In genomic region chr7:30358378-30359186, GRCm38 (mm10) we compare ENCODE assay signal across 15 mouse cellular contexts. TPM values are rescaled to one million over a fixed set of nuclear protein-coding genes. Genes with fewer than 3 reads are reported as not detected.
DNase-seq lines count a peak whose midpoint lies in the region; ATAC-seq and TF ChIP-seq lines count a peak whose summit lies in the region.
"Had no signal": no experiment of that assay in that cellular context is flagged by ENCODE, and none has a peak within 500 bp of the region (broad histone marks: within the 10 kb centered on the region; RNA-seq: fewer than 3 reads in every experiment).

No protein-coding gene starts in this region.

- H3K9me3 ChIP-seq in hindbrain, embryonic 14.5 days (ENCODE audit: control insufficient read depth, low read length), result no peaks in the 10 kb centered on the region
- no peaks in the 10 kb centered on the region for H3K9me3 ChIP-seq in hindbrain, postnatal 0 days (ENCODE audit: low read length)
- H3K9me3 ChIP-seq in intestine, embryonic 14.5 days (ENCODE audit: control insufficient read depth, low read length), result no peaks in the 10 kb centered on the region
- no peaks in the 10 kb centered on the region for H3K9me3 ChIP-seq in kidney, postnatal 0 days (replicated peaks; ENCODE audit: low read length)
- no peaks in the 10 kb centered on the region for H3K9me3 ChIP-seq in neural tube, embryonic 13.5 days
- H3K9me3 ChIP-seq: forebrain, embryonic 12.5 days; lung, embryonic 15.5 days had no signal

- no peak for TF ChIP-seq CTCF in hindbrain, postnatal 0 days (IDR thresholded peaks at IDR 0.05; ENCODE audit: low read depth)
- TF ChIP-seq CTCF in kidney, postnatal 0 days (IDR thresholded peaks at IDR 0.05; ENCODE audit: low read depth), result no peak

- H3K36me3 ChIP-seq in hindbrain, embryonic 14.5 days (replicated peaks; ENCODE audit: control insufficient read depth, insufficient read depth), result peaks cover 50% of the 10 kb centered on the region
- no peaks in the 10 kb centered on the region for H3K36me3 ChIP-seq in hindbrain, postnatal 0 days (ENCODE audit: insufficient read depth, low read length)
- peaks cover 16% of the 10 kb centered on the region; the same call in 1 of the 2 replicates for H3K36me3 ChIP-seq in intestine, embryonic 14.5 days (ENCODE audit: control insufficient read depth, insufficient read depth, low read length)
- 0 out of 2 replicates have a peak, but pooled peaks cover 8% of the 10 kb centered on the region for H3K36me3 ChIP-seq in kidney, postnatal 0 days (ENCODE audit: insufficient read depth, low read length)
- peaks cover 54% of the 10 kb centered on the region for H3K36me3 ChIP-seq in neural tube, embryonic 13.5 days
- H3K36me3 ChIP-seq: lung, embryonic 15.5 days had no signal

- DNase-seq in hindbrain, embryonic 14.5 days (ENCODE audit: low spot score), result no peak
- DNase-seq in hindbrain, postnatal 0 days (ENCODE audit: low spot score), result no peak
- no peak for DNase-seq in intestine, embryonic 14.5 days (ENCODE audit: low spot score)
- DNase-seq in kidney, postnatal 0 days (ENCODE audit: low spot score), result peak; percentile 46
- DNase-seq in embryo, embryonic 10 days (ENCODE audit: low spot score), result no peak
- DNase-seq in layer of hippocampus, postnatal 10 days (ENCODE audit: low spot score in 2 of 2), result no peak
- DNase-seq: adrenal gland, postnatal 10 days; gastrocnemius, postnatal 14 days; right cerebral cortex, postnatal 25 days had no signal

- H3K27ac ChIP-seq in hindbrain, embryonic 14.5 days, result no peak overlapping the region
- no peak overlapping the region for H3K27ac ChIP-seq in hindbrain, postnatal 0 days
- H3K27ac ChIP-seq in intestine, embryonic 14.5 days (ENCODE audit: low read depth), result peak overlapping the region; percentile 57; the same call in 1 of the 2 replicates
- peak overlapping the region; percentile 92 for H3K27ac ChIP-seq in kidney, postnatal 0 days
- no peak overlapping the region for H3K27ac ChIP-seq in neural tube, embryonic 13.5 days (replicated peaks)
- H3K27ac ChIP-seq: forebrain, embryonic 12.5 days; lung, embryonic 15.5 days had no signal

- peaks cover 45% of the 10 kb centered on the region for H3K4me1 ChIP-seq in hindbrain, embryonic 14.5 days (replicated peaks; ENCODE audit: control insufficient read depth, insufficient read depth, low read length)
- peaks cover 25% of the 10 kb centered on the region for H3K4me1 ChIP-seq in hindbrain, postnatal 0 days (ENCODE audit: insufficient read depth, low read length)
- peaks cover 17% of the 10 kb centered on the region for H3K4me1 ChIP-seq in intestine, embryonic 14.5 days (replicated peaks; ENCODE audit: control insufficient read depth, insufficient read depth, low read length)
- peaks cover 28% of the 10 kb centered on the region for H3K4me1 ChIP-seq in kidney, postnatal 0 days (replicated peaks; ENCODE audit: insufficient read depth, low read length)
- peaks cover 76% of the 10 kb centered on the region for H3K4me1 ChIP-seq in neural tube, embryonic 13.5 days (replicated peaks)

- ATAC-seq in hindbrain, embryonic 14.5 days (ENCODE audit: low FRiP score), result no peak
- ATAC-seq in hindbrain, postnatal 0 days, result no peak
- no peak for ATAC-seq in intestine, embryonic 14.5 days (replicated peaks; ENCODE audit: low FRiP score, low TSS enrichment, low read depth)
- ATAC-seq in kidney, postnatal 0 days (replicated peaks; ENCODE audit: low FRiP score, low read depth), result no peak
- no peak for ATAC-seq in neural tube, embryonic 13.5 days (ENCODE audit: low read depth)
- no peak for ATAC-seq in activated CD4-positive, CD25-positive, alpha-beta regulatory T cell, adult 4 months

- H3K4me2 ChIP-seq in hindbrain, embryonic 14.5 days (replicated peaks), result peak overlapping the region; percentile 42
- no peak overlapping the region for H3K4me2 ChIP-seq in hindbrain, postnatal 0 days (ENCODE audit: low read depth, low read length)
- H3K4me2 ChIP-seq in intestine, embryonic 14.5 days (ENCODE audit: low read length), result peak overlapping the region; percentile 20
- H3K4me2 ChIP-seq in kidney, postnatal 0 days (ENCODE audit: low read length), result peak overlapping the region; percentile 31; the same call in 1 of the 2 replicates
- H3K4me2 ChIP-seq in neural tube, embryonic 13.5 days, result peak overlapping the region; percentile 83
- H3K4me2 ChIP-seq: forebrain, embryonic 12.5 days; lung, embryonic 15.5 days had no signal

- 59% methylated on average over 7 of the region's 7 CpGs for WGBS in hindbrain, embryonic 14.5 days
- WGBS in hindbrain, postnatal 0 days, result 63% methylated on average over 7 of the region's 7 CpGs
- WGBS in intestine, embryonic 14.5 days, result 48% methylated on average over 7 of the region's 7 CpGs
- 49% methylated on average over 7 of the region's 7 CpGs for WGBS in kidney, postnatal 0 days
- 40% methylated on average over 7 of the region's 7 CpGs for WGBS in neural tube, embryonic 13.5 days

- H3K27me3 ChIP-seq in hindbrain, embryonic 14.5 days (ENCODE audit: control insufficient read depth, insufficient read depth, low read length), result no peaks in the 10 kb centered on the region
- no peaks in the 10 kb centered on the region for H3K27me3 ChIP-seq in hindbrain, postnatal 0 days (ENCODE audit: insufficient read depth, low read length)
- no peaks in the 10 kb centered on the region for H3K27me3 ChIP-seq in intestine, embryonic 14.5 days (replicated peaks; ENCODE audit: control insufficient read depth, insufficient read depth, low read length)
- H3K27me3 ChIP-seq in kidney, postnatal 0 days (ENCODE audit: insufficient read depth, low read length), result no peaks in the 10 kb centered on the region
- no peaks in the 10 kb centered on the region for H3K27me3 ChIP-seq in neural tube, embryonic 13.5 days
- H3K27me3 ChIP-seq: forebrain, embryonic 12.5 days; lung, embryonic 15.5 days had no signal

- peak overlapping the region; percentile 41 for H3K9ac ChIP-seq in hindbrain, embryonic 14.5 days
- H3K9ac ChIP-seq in hindbrain, postnatal 0 days (replicated peaks; ENCODE audit: low read length), result no peak overlapping the region
- H3K9ac ChIP-seq in intestine, embryonic 14.5 days (ENCODE audit: low read length), result no peak overlapping the region
- H3K9ac ChIP-seq in kidney, postnatal 0 days (ENCODE audit: low read depth, low read length), result no peak overlapping the region
- H3K9ac ChIP-seq in neural tube, embryonic 13.5 days, result peak overlapping the region; percentile 60
- H3K9ac ChIP-seq: forebrain, embryonic 12.5 days; lung, embryonic 15.5 days had no signal

- H3K4me3 ChIP-seq in hindbrain, embryonic 14.5 days (replicated peaks; ENCODE audit: low read length), result no peak overlapping the region; the same call in 1 of the 2 replicates
- no peak overlapping the region for H3K4me3 ChIP-seq in hindbrain, postnatal 0 days (ENCODE audit: low read length)
- H3K4me3 ChIP-seq in intestine, embryonic 14.5 days (ENCODE audit: low read depth, low read length), result no peak overlapping the region
- H3K4me3 ChIP-seq in kidney, postnatal 0 days (replicated peaks; ENCODE audit: low read depth, low read length), result no peak overlapping the region
- H3K4me3 ChIP-seq in neural tube, embryonic 13.5 days, result peak overlapping the region; percentile 21; the same call in 1 of the 2 replicates
- H3K4me3 ChIP-seq: forebrain, embryonic 12.5 days; lung, embryonic 15.5 days had no signal

RNA-seq across cellular contexts. Expression of gene Lrfn3, which starts 4.0 kb away (rescaled TPM):
- 14.5 and 15.0 TPM in 2 replicates for polyA plus RNA-seq in hindbrain, embryonic 14.5 days (2014; fragmentation: Nextera tagmentation; extraction: Ambion mirVana)
- 45.9 and 47.4 TPM in 2 replicates for total RNA-seq in hindbrain, postnatal 0 days (2014; rRNA removed)
- 17.5 and 18.1 TPM in 2 replicates for polyA plus RNA-seq in hindbrain, postnatal 0 days (2015; fragmentation: Nextera tagmentation; extraction: Ambion mirVana)
- 4.4 and 4.5 TPM in 2 replicates for polyA plus RNA-seq in intestine, embryonic 14.5 days (2014; fragmentation: Nextera tagmentation; extraction: Ambion mirVana)
- polyA plus RNA-seq in kidney, postnatal 0 days (2015; fragmentation: Nextera tagmentation; extraction: Ambion mirVana), result 9.3 and 9.5 TPM in 2 replicates
- 10.8 and 12.7 TPM in 2 replicates for polyA plus RNA-seq in neural tube, embryonic 13.5 days (2015; fragmentation: Nextera tagmentation; extraction: Ambion mirVana)
- not detected for polyA plus RNA-seq in activated CD4-positive, CD25-positive, alpha-beta regulatory T cell, adult 4 months (2017; shearing (Covaris generic))
- 10 to 100 TPM; 42.8 to 43.6 TPM for total RNA-seq in layer of hippocampus, postnatal 10 days (2021)
- total RNA-seq: megakaryocyte-erythroid progenitor cell, adult 5-6 weeks had no signal

RNA-seq across cellular contexts. Expression of gene Sdhaf1, which starts 34.9 kb away (rescaled TPM):
- 16.5 and 19.2 TPM in 2 replicates for polyA plus RNA-seq in hindbrain, embryonic 14.5 days (2014; fragmentation: Nextera tagmentation; extraction: Ambion mirVana)
- 12.9 and 14.7 TPM in 2 replicates for total RNA-seq in hindbrain, postnatal 0 days (2014; rRNA removed)
- polyA plus RNA-seq in hindbrain, postnatal 0 days (2015; fragmentation: Nextera tagmentation; extraction: Ambion mirVana), result 17.8 and 19.3 TPM in 2 replicates
- polyA plus RNA-seq in intestine, embryonic 14.5 days (2014; fragmentation: Nextera tagmentation; extraction: Ambion mirVana), result 16.3 and 17.2 TPM in 2 replicates
- polyA plus RNA-seq in kidney, postnatal 0 days (2015; fragmentation: Nextera tagmentation; extraction: Ambion mirVana), result 32.0 and 35.1 TPM in 2 replicates
- 18.0 and 22.9 TPM in 2 replicates for polyA plus RNA-seq in neural tube, embryonic 13.5 days (2015; fragmentation: Nextera tagmentation; extraction: Ambion mirVana)
- polyA plus RNA-seq in activated CD4-positive, CD25-positive, alpha-beta regulatory T cell, adult 4 months (2017; shearing (Covaris generic)), result 1 to 10 TPM; 4.2 to 8.5 TPM
- total RNA-seq in layer of hippocampus, postnatal 10 days (2021), result 1 to 10 TPM; 7.8 to 9.4 TPM

RNA-seq across cellular contexts. Expression of gene E130208F15Rik, which starts 37.0 kb away (rescaled TPM):
- polyA plus RNA-seq in hindbrain, embryonic 14.5 days (2014; fragmentation: Nextera tagmentation; extraction: Ambion mirVana), result not detected in 2 replicates
- 1.8 TPM in 1 of 2 replicates, not detected in the other for total RNA-seq in hindbrain, postnatal 0 days (2014; rRNA removed)
- 0.79 TPM in 1 of 2 replicates, not detected in the other for polyA plus RNA-seq in hindbrain, postnatal 0 days (2015; fragmentation: Nextera tagmentation; extraction: Ambion mirVana)
- polyA plus RNA-seq in intestine, embryonic 14.5 days (2014; fragmentation: Nextera tagmentation; extraction: Ambion mirVana), result not detected in 2 replicates
- not detected in 2 replicates for polyA plus RNA-seq in kidney, postnatal 0 days (2015; fragmentation: Nextera tagmentation; extraction: Ambion mirVana)
- polyA plus RNA-seq in neural tube, embryonic 13.5 days (2015; fragmentation: Nextera tagmentation; extraction: Ambion mirVana), result 5.7 TPM in 1 of 2 replicates, not detected in the other
- polyA plus RNA-seq in activated CD4-positive, CD25-positive, alpha-beta regulatory T cell, adult 4 months (2017; shearing (Covaris generic)), result not detected
- under 1 TPM; 0.48 to 0.69 TPM for total RNA-seq in layer of hippocampus, postnatal 10 days (2021)
- total RNA-seq: megakaryocyte-erythroid progenitor cell, adult 5-6 weeks had no signal
- polyA plus RNA-seq: forebrain, embryonic 12.5 days; heart, embryonic 14.5 days; lung, embryonic 15.5 days had no signal

RNA-seq across cellular contexts. Expression of gene Syne4, which starts 44.0 kb away (rescaled TPM):
- 10.7 and 11.9 TPM in 2 replicates for polyA plus RNA-seq in hindbrain, embryonic 14.5 days (2014; fragmentation: Nextera tagmentation; extraction: Ambion mirVana)
- total RNA-seq in hindbrain, postnatal 0 days (2014; rRNA removed), result 13.2 and 16.5 TPM in 2 replicates
- 11.4 and 12.6 TPM in 2 replicates for polyA plus RNA-seq in hindbrain, postnatal 0 days (2015; fragmentation: Nextera tagmentation; extraction: Ambion mirVana)
- polyA plus RNA-seq in intestine, embryonic 14.5 days (2014; fragmentation: Nextera tagmentation; extraction: Ambion mirVana), result 52.2 and 60.5 TPM in 2 replicates
- 79.0 and 88.4 TPM in 2 replicates for polyA plus RNA-seq in kidney, postnatal 0 days (2015; fragmentation: Nextera tagmentation; extraction: Ambion mirVana)
- 19.0 and 27.3 TPM in 2 replicates for polyA plus RNA-seq in neural tube, embryonic 13.5 days (2015; fragmentation: Nextera tagmentation; extraction: Ambion mirVana)
- 1 to 10 TPM; 2.9 to 6.4 TPM for polyA plus RNA-seq in activated CD4-positive, CD25-positive, alpha-beta regulatory T cell, adult 4 months (2017; shearing (Covaris generic))
- 1 to 10 TPM; 3.2 to 6.4 TPM for total RNA-seq in layer of hippocampus, postnatal 10 days (2021)
- total RNA-seq: megakaryocyte-erythroid progenitor cell, adult 5-6 weeks had no signal

RNA-seq across cellular contexts. Expression of gene Alkbh6, which starts 50.1 kb away (rescaled TPM):
- polyA plus RNA-seq in hindbrain, embryonic 14.5 days (2014; fragmentation: Nextera tagmentation; extraction: Ambion mirVana), result 119 and 123 TPM in 2 replicates
- 75.4 and 116 TPM in 2 replicates for total RNA-seq in hindbrain, postnatal 0 days (2014; rRNA removed)
- 129 and 131 TPM in 2 replicates for polyA plus RNA-seq in hindbrain, postnatal 0 days (2015; fragmentation: Nextera tagmentation; extraction: Ambion mirVana)
- 70.7 and 79.3 TPM in 2 replicates for polyA plus RNA-seq in intestine, embryonic 14.5 days (2014; fragmentation: Nextera tagmentation; extraction: Ambion mirVana)
- polyA plus RNA-seq in kidney, postnatal 0 days (2015; fragmentation: Nextera tagmentation; extraction: Ambion mirVana), result 95.3 and 101 TPM in 2 replicates
- polyA plus RNA-seq in neural tube, embryonic 13.5 days (2015; fragmentation: Nextera tagmentation; extraction: Ambion mirVana), result 120 and 123 TPM in 2 replicates
- polyA plus RNA-seq in activated CD4-positive, CD25-positive, alpha-beta regulatory T cell, adult 4 months (2017; shearing (Covaris generic)), result 100 to 1,000 TPM; 121 to 130 TPM
- 10 to 100 TPM; 41.6 to 45.5 TPM for total RNA-seq in layer of hippocampus, postnatal 10 days (2021)

Comparison
In these comparisons a context has a peak if more than half of its experiments do, and no peak if none do; other contexts are left out.
1. H3K9ac ChIP-seq: peak in hindbrain, embryonic 14.5 days (single experiment) and neural tube, embryonic 13.5 days (single experiment); none in hindbrain, postnatal 0 days (single experiment), intestine, embryonic 14.5 days (single experiment) and kidney, postnatal 0 days (single experiment).
2. H3K27ac ChIP-seq: peak in intestine, embryonic 14.5 days (single experiment) and kidney, postnatal 0 days (single experiment); none in hindbrain, embryonic 14.5 days (single experiment), hindbrain, postnatal 0 days (single experiment) and neural tube, embryonic 13.5 days (single experiment).